Mouse (Mus musculus): Measurements from ENCODE around the gene Pou4f2. TPM values are rescaled to one million over a fixed set of nuclear protein-coding genes. Genes with fewer than 3 reads are reported as not detected.

Pou4f2 gene
- not detected for total RNA-seq (2023)

DNA sequence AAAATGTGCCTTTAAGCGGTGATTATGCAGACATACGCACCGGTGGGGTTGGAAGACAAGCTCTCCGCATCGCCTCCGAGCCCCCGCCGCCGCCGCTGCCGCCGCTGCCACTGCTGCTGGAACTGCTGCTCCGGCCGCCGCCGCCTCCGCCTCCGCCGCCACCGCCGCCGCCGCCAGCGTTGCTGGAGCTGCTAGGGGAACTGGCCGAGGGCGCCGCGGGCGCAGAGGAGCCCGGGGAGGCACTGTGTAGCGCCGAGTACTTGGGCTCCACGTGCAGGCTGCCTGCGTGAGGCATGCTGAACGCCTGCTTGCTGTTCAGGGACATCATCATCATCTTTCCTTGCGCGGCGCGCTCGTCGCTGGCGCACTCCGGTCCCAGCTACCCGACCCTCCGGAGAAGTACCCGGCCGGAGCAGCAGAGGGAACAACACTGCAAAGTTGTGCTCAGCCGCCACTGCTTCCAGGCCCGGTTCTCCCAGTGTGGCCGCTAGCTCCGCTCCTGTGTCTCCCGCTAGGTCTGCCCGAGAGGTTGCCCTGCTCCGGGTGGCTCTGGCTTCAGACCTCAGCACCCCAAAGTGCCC is at the start of gene Pou4f2:
Pou4f2 (minus strand) TSS at position 575 of the 581 bp plus-strand sequence.

Other genes starting within 250 kb of the Pou4f2 start
- not detected for gene Ttc29, start 223.3 kb downstream of the Pou4f2 start, total RNA-seq (2023)
- 68.1 TPM for gene Rbmxl1, start 72.3 kb upstream of the Pou4f2 start, total RNA-seq (2023)
- 23.5 TPM for gene Slc10a7, start 72.7 kb upstream of the Pou4f2 start, total RNA-seq (2023)

Measured in CD4-positive naive resting alpha-beta T cell, adult 57 days (primary cell).